Mouse (Mus musculus): ENCODE results near the gene Sowahd. TPM values are rescaled to one million over a fixed set of nuclear protein-coding genes. Genes with fewer than 3 reads are reported as not detected.

The Sowahd gene
- polyA plus RNA-seq, 1 experiment from 2014 or later: 0.17 TPM

DNA sequence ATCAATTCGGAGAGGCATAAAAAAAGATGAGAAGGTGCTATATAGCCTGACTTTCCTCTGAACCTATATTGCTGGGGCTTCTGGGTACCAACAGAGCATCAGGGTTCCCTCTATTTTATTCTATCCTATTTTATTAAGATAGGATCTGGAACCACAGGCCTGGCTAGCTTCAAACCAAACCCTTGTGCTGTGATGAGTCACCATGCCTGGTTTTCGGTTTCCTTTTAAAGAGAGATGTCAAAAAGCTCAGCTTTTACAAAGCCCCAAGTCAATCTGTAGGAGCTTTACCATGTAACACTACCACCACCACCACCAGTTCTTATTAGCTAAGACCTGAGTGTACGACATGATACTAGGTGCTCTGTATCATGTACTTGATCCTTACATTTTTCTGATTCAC is 50.0 kb downstream of the Sowahd start:
- 86% methylated on average over 3 of the region's 3 CpGs for WGBS
- Histone ChIP-seq H3K9ac (no peak overlapping the region), H3K9me3 (no peaks in the 10 kb centered on the region), H3K4me1 (no peaks in the 10 kb centered on the region), H3K4me3 (replicated peaks) (no peak overlapping the region), H3K4me2 (no peak overlapping the region), H3K27ac (no peak overlapping the region), H3K36me3 (no peaks in the 10 kb centered on the region), H3K27me3 (replicated peaks) (no peaks in the 10 kb centered on the region)
- ATAC-seq (ENCODE audit: insufficient read depth, low FRiP score, low read depth): no peak

Other genes with a start within 250 kb of the Sowahd start
- gene Ube2a, start 174.9 kb upstream of the Sowahd start, polyA plus RNA-seq (2015; fragmentation: Nextera tagmentation; extraction: Ambion mirVana): 114 and 115 TPM in 2 replicates
- 26.9 and 28.4 TPM in 2 replicates for gene C330007P06Rik, start 174.7 kb upstream of the Sowahd start, polyA plus RNA-seq (2015; fragmentation: Nextera tagmentation; extraction: Ambion mirVana)
- 1.6 and 1.9 TPM in 2 replicates for gene Nkrf, start 145.9 kb upstream of the Sowahd start, polyA plus RNA-seq (2015; fragmentation: Nextera tagmentation; extraction: Ambion mirVana)
- gene Sept6, start 57.1 kb upstream of the Sowahd start, polyA plus RNA-seq (2015; fragmentation: Nextera tagmentation; extraction: Ambion mirVana): 15.9 and 16.2 TPM in 2 replicates
- 527 and 550 TPM in 2 replicates for gene Rpl39, start 36.6 kb downstream of the Sowahd start, polyA plus RNA-seq (2015; fragmentation: Nextera tagmentation; extraction: Ambion mirVana)
- 22.3 and 23.6 TPM in 2 replicates for gene Upf3b, start 61.5 kb downstream of the Sowahd start, polyA plus RNA-seq (2015; fragmentation: Nextera tagmentation; extraction: Ambion mirVana)
- 14.1 and 14.6 TPM in 2 replicates for gene Nkap, start 78.0 kb downstream of the Sowahd start, polyA plus RNA-seq (2015; fragmentation: Nextera tagmentation; extraction: Ambion mirVana)
- gene Akap14, start 120.0 kb downstream of the Sowahd start, polyA plus RNA-seq (2015; fragmentation: Nextera tagmentation; extraction: Ambion mirVana): 0.06 TPM in 1 of 2 replicates, not detected in the other
- gene Ndufa1, start 142.3 kb downstream of the Sowahd start, polyA plus RNA-seq (2015; fragmentation: Nextera tagmentation; extraction: Ambion mirVana): 383 and 411 TPM in 2 replicates
- gene Rnf113a1, start 142.4 kb downstream of the Sowahd start, polyA plus RNA-seq (2015; fragmentation: Nextera tagmentation; extraction: Ambion mirVana): 10.2 TPM in 2 replicates
- gene Gm9, start 162.2 kb downstream of the Sowahd start, polyA plus RNA-seq (2015; fragmentation: Nextera tagmentation; extraction: Ambion mirVana): not detected in 2 replicates
- not detected in 2 replicates for gene Rhox1, start 173.4 kb downstream of the Sowahd start, polyA plus RNA-seq (2015; fragmentation: Nextera tagmentation; extraction: Ambion mirVana)
- gene Rhox2a, start 196.1 kb downstream of the Sowahd start, polyA plus RNA-seq (2015; fragmentation: Nextera tagmentation; extraction: Ambion mirVana): not detected in 2 replicates
- not detected in 2 replicates for gene Rhox3a, start 201.1 kb downstream of the Sowahd start, polyA plus RNA-seq (2015; fragmentation: Nextera tagmentation; extraction: Ambion mirVana)
- not detected in 2 replicates for gene Rhox4a, start 216.5 kb downstream of the Sowahd start, polyA plus RNA-seq (2015; fragmentation: Nextera tagmentation; extraction: Ambion mirVana)